Mouse (Mus musculus) myocyte (in vitro differentiated cells): Measurements from ENCODE around the gene Slc26a1. TPM values are rescaled to one million over a fixed set of nuclear protein-coding genes. Genes with fewer than 3 reads are reported as not detected.

Experiments
- H3K27me3 ChIP-seq: one replicate; pipeline ENCODE4 v1.6.1; 2011; ENCODE audit not compliant: control insufficient read depth, insufficient read depth, insufficient read length
- H3K36me3 ChIP-seq: one replicate; pipeline ENCODE4 v1.6.1; 2011; ENCODE audit not compliant: control insufficient read depth, insufficient read depth
- H3K4me2 ChIP-seq: one replicate; pipeline ENCODE4 v1.6.1; 2011; ENCODE audit warnings: low read depth, control low read depth
- H3K4me3 ChIP-seq: one replicate; pipeline ENCODE4 v1.5.1; 2011; ENCODE audit warnings: mild to moderate bottlenecking, control low read depth, moderate library complexity
- H3K79me2 ChIP-seq: one replicate; pipeline ENCODE4 v1.6.1; 2011; ENCODE audit not compliant: control insufficient read depth, insufficient read depth
- H3ac ChIP-seq: one replicate; pipeline ENCODE4 v1.6.1; 2011; ENCODE audit not compliant: control insufficient read depth, insufficient read length
- CEBPB ChIP-seq: IDR thresholded peaks from 2 replicates; pipeline ENCODE4 v1.6.1; 2011; ENCODE audit warnings: mild to moderate bottlenecking, moderate library complexity; ENCODE audit not compliant: poor library complexity, insufficient read depth, severe bottlenecking
- E2F4 ChIP-seq: IDR thresholded peaks from one replicate; pipeline ENCODE4 v1.6.1; 2011; ENCODE audit warnings: mild to moderate bottlenecking, control low read depth, moderate library complexity; ENCODE audit not compliant: insufficient read depth
- MAX ChIP-seq: IDR thresholded peaks from one replicate; pipeline ENCODE4 v1.6.1; 2011; ENCODE audit warnings: low read depth, mild to moderate bottlenecking, control low read depth
- MYOD1 ChIP-seq, 3 experiments: IDR thresholded peaks; one replicate each; pipeline ENCODE4 v1.6.1; 2011; ENCODE audit warnings: control low read depth in 2 of 3, low read depth in 2 of 3, mild to moderate bottlenecking in 2 of 3, moderate library complexity in 1 of 3; ENCODE audit not compliant: insufficient read length in 2 of 3, control insufficient read depth in 1 of 3
- MYOG ChIP-seq, 3 experiments: IDR thresholded peaks; one replicate each; pipeline ENCODE4 v1.6.1; 2011; ENCODE audit warnings: control low read depth in 2 of 3, low read depth in 2 of 3, mild to moderate bottlenecking in 2 of 3; ENCODE audit not compliant: insufficient read length in 2 of 3, control insufficient read depth in 1 of 3, insufficient read depth in 1 of 3
- POLR2A ChIP-seq: IDR thresholded peaks from one replicate; pipeline ENCODE4 v1.6.1; 2011; ENCODE audit warnings: low read depth, mild to moderate bottlenecking, control low read depth, moderate library complexity; ENCODE audit not compliant: insufficient read length
- POLR2AphosphoS2 ChIP-seq: IDR thresholded peaks from one replicate; pipeline ENCODE4 v1.6.1; 2011; ENCODE audit warnings: low read depth, control low read depth; ENCODE audit not compliant: insufficient read length
- REST ChIP-seq: IDR thresholded peaks from one replicate; pipeline ENCODE4 v1.6.1; 2011; ENCODE audit warnings: mild to moderate bottlenecking, control low read depth, moderate library complexity; ENCODE audit not compliant: insufficient read depth, insufficient read length
- SRF ChIP-seq: IDR thresholded peaks from one replicate; pipeline ENCODE4 v1.6.1; 2011; ENCODE audit warnings: low read depth; ENCODE audit not compliant: control insufficient read depth, insufficient read length
- TCF12 ChIP-seq: IDR thresholded peaks from one replicate; pipeline ENCODE4 v1.6.1; 2011; ENCODE audit warnings: mild to moderate bottlenecking, control low read depth; ENCODE audit not compliant: poor library complexity, insufficient read depth, severe bottlenecking
- TCF3 ChIP-seq: IDR thresholded peaks from one replicate; pipeline ENCODE4 v1.6.1; 2011; ENCODE audit warnings: low read depth, control low read depth; ENCODE audit not compliant: insufficient read length
- USF1 ChIP-seq: IDR thresholded peaks from one replicate; pipeline ENCODE4 v1.6.1; 2011; ENCODE audit warnings: low read depth, mild to moderate bottlenecking, control low read depth, moderate library complexity
- polyA plus RNA-seq: library from polyadenylated mRNA; unstranded; fragments of >200 nt; fragmentation: generic; extraction: Trizol; gene quantifications from one replicate; pipeline ENCODE4 v1.2.1, GENCODE M21; 2012; ENCODE audit warnings: missing spikeins

The Slc26a1 gene
- polyA plus RNA-seq, 1 experiment: 0.13 TPM

GRCm38 (mm10) chr5:108670785-108671184 lies 4.6 kb downstream of the Slc26a1 start:
- Histone ChIP-seq H3K79me2 (no peaks in the 10 kb centered on the region), H3K4me3 (no peak overlapping the region), H3K27me3 (no peaks in the 10 kb centered on the region), H3K36me3 (no peaks in the 10 kb centered on the region), H3K4me2 (no peak overlapping the region), H3ac (no peak overlapping the region)
- TF ChIP-seq CEBPB: no peak
- no peak for TF ChIP-seq USF1
- no peak for TF ChIP-seq SRF
- TF ChIP-seq TCF3: no peak
- TF ChIP-seq POLR2AphosphoS2: no peak
- no peak for TF ChIP-seq MYOG (IDR thresholded peaks at IDR 0.05; ENCODE audit: control insufficient read depth in 1 of 3, insufficient read depth in 1 of 3, insufficient read length in 2 of 3, low read depth in 2 of 3)
- no peak for TF ChIP-seq TCF12
- TF ChIP-seq MAX: no peak
- TF ChIP-seq REST: no peak
- no peak for TF ChIP-seq POLR2A
- no peak for TF ChIP-seq MYOD1 (IDR thresholded peaks at IDR 0.05; ENCODE audit: control insufficient read depth in 1 of 3, insufficient read length in 2 of 3, low read depth in 2 of 3)
- TF ChIP-seq E2F4: no peak

GRCm38 (mm10) chr5:108669986-108670385 lies 5.4 kb downstream of the Slc26a1 start:
- no peak for TF ChIP-seq MAX
- TF ChIP-seq MYOG (IDR thresholded peaks at IDR 0.05; ENCODE audit: control insufficient read depth in 1 of 3, insufficient read depth in 1 of 3, insufficient read length in 2 of 3, low read depth in 2 of 3): no peak
- TF ChIP-seq TCF12: no peak
- no peak for TF ChIP-seq REST
- no peak for TF ChIP-seq SRF
- no peak for TF ChIP-seq USF1
- no peak for TF ChIP-seq MYOD1 (IDR thresholded peaks at IDR 0.05; ENCODE audit: control insufficient read depth in 1 of 3, insufficient read length in 2 of 3, low read depth in 2 of 3)
- no peak for TF ChIP-seq E2F4
- no peak for TF ChIP-seq POLR2A
- no peak for TF ChIP-seq TCF3
- TF ChIP-seq POLR2AphosphoS2: no peak
- TF ChIP-seq CEBPB: no peak
- H3K4me3 ChIP-seq: peak overlapping the region; percentile 39
- H3ac ChIP-seq: no peak overlapping the region
- H3K27me3 ChIP-seq: no peaks in the 10 kb centered on the region
- no peak overlapping the region for H3K4me2 ChIP-seq
- H3K79me2 ChIP-seq: no peaks in the 10 kb centered on the region
- no peaks in the 10 kb centered on the region for H3K36me3 ChIP-seq

- no peaks in the 10 kb centered on the region for H3K36me3 ChIP-seq
- peak within 1 kb of the TSS; percentile 39 for H3K4me3 ChIP-seq
- peak within 1 kb of the TSS; percentile 93 for H3K4me2 ChIP-seq
- H3K27me3 ChIP-seq: no peaks in the 10 kb centered on the region
- H3K79me2 ChIP-seq: no peaks in the 10 kb centered on the region
- peak; percentile 48 for TF ChIP-seq POLR2AphosphoS2
- no peak for TF ChIP-seq E2F4
- TF ChIP-seq USF1: peak; percentile 85
- peak; percentile 56 for TF ChIP-seq POLR2A
- H3ac ChIP-seq: peak within 1 kb of the TSS; percentile 18
Observed at GRCm38 (mm10) chr5:108668977-108669936, 6.1 kb downstream of the Slc26a1 start, which contains the start of gene Dgkq. Gene Dgkq (minus strand): TSS chr5:108669672.

- Histone ChIP-seq H3K36me3 (no peaks in the 10 kb centered on the region), H3K79me2 (no peaks in the 10 kb centered on the region), H3K27me3 (no peaks in the 10 kb centered on the region), H3ac (peak overlapping the region; percentile 18), H3K4me3 (peak overlapping the region; percentile 39), H3K4me2 (peak overlapping the region; percentile 93)
- TF ChIP-seq MAX (no peak), E2F4 (no peak), REST (no peak), POLR2A (no peak), CEBPB (no peak), MYOD1 (IDR thresholded peaks at IDR 0.05; ENCODE audit: control insufficient read depth in 1 of 3, insufficient read length in 2 of 3, low read depth in 2 of 3) (no peak), USF1 (no peak), SRF (no peak), POLR2AphosphoS2 (no peak), TCF3 (no peak), MYOG (IDR thresholded peaks at IDR 0.05; ENCODE audit: control insufficient read depth in 1 of 3, insufficient read depth in 1 of 3, insufficient read length in 2 of 3, low read depth in 2 of 3) (no peak), TCF12 (no peak)
Observed at GRCm38 (mm10) chr5:108668387-108668932, 6.9 kb downstream of the Slc26a1 start.
